Mouse (Mus musculus): ENCODE results near the gene 1110057P08Rik.
"Not testable (repeated sequence)": the region's sequence is repeated elsewhere in the genome, so short reads cannot be mapped to it uniquely, and the experiment has no call there.

1110057P08Rik gene

GRCm38 (mm10) chr16:89174435-89174834 is at the start of gene 1110057P08Rik:
TSS of gene 1110057P08Rik (plus strand) at chr16:89174735.
- DNase-seq, result no peak

GRCm38 (mm10) chr16:89140551-89140950 is 34.0 kb upstream of the 1110057P08Rik start, which contains the start of gene Gm6358:
TSS of gene Gm6358 (plus strand) at chr16:89140851.
- DNase-seq, result no peak

- DNase-seq, result no peak
These were observed 23.7 kb upstream of the 1110057P08Rik start, which contains the start of gene Gm10061 for GRCm38 (mm10) chr16:89150786-89151185. TSS of gene Gm10061 (plus strand) at chr16:89151086.

- DNase-seq, result no peak
These were observed 16.9 kb upstream of the 1110057P08Rik start, which contains the start of gene Gm9789 for GRCm38 (mm10) chr16:89157652-89158051. TSS of gene Gm9789 (plus strand) at chr16:89157952.

- not testable (repeated sequence) for DNase-seq
These were observed 5.3 kb upstream of the 1110057P08Rik start, which contains the start of gene Gm7735 for GRCm38 (mm10) chr16:89169190-89169589. TSS of gene Gm7735 (plus strand) at chr16:89169490.

- DNase-seq, result no peak
These were observed 14.1 kb downstream of the 1110057P08Rik start for GRCm38 (mm10) chr16:89188621-89189020.

- no peak for DNase-seq
These were observed 31.0 kb downstream of the 1110057P08Rik start, which contains the start of gene Krtap20-2 for GRCm38 (mm10) chr16:89205561-89205960. TSS of gene Krtap20-2 (plus strand) at chr16:89205861.
